7 mouse cellular contexts compared by ENCODE assay signal in genomic region chr11:52764894-52765677, GRCm38 (mm10). TPM values are rescaled to one million over a fixed set of nuclear protein-coding genes. Genes with fewer than 3 reads are reported as not detected.
DNase-seq lines count a peak whose midpoint lies in the region; ATAC-seq and TF ChIP-seq lines count a peak whose summit lies in the region.

No protein-coding gene starts in this region.

- no peak for ATAC-seq in limb, embryonic 15.5 days (ENCODE audit: insufficient number of reproducible peaks, low FRiP score, low TSS enrichment, low read depth)
- no peak for ATAC-seq in erythroblast, adult 5-6 weeks (replicated peaks; ENCODE audit: low FRiP score, poor library complexity, severe bottlenecking)

- no peak for TF ChIP-seq POLR2A in cortical plate, adult 2 months (IDR thresholded peaks at IDR 0.05; ENCODE audit: extremely low read depth, insufficient read depth, low read length)

- TF ChIP-seq CTCF in cortical plate, adult 2 months (IDR thresholded peaks at IDR 0.05; ENCODE audit: extremely low read depth, insufficient read depth, low read length) = no peak

- H3K4me1 ChIP-seq in cortical plate, adult 2 months (ENCODE audit: control insufficient read depth, insufficient read depth, low read length) = peaks cover 3% of the 10 kb centered on the region
- peaks cover 19% of the 10 kb centered on the region for H3K4me1 ChIP-seq in limb, embryonic 15.5 days

- peak; percentile 23 to 25 for DNase-seq in layer of hippocampus, postnatal 36 days
- no peak for DNase-seq in layer of hippocampus, adult 9-11 months
- peak; percentile 34 to 38 for DNase-seq in frontal cortex, postnatal 36 days (ENCODE audit: low spot score in 2 of 2)
- peak; percentile 51 for DNase-seq in retina, postnatal 1 day

- peak overlapping the region; percentile 99 for H3K4me2 ChIP-seq in limb, embryonic 15.5 days

- WGBS in limb, embryonic 15.5 days = under 1% methylated on average over 53 of the region's 53 CpGs

- H3K27ac ChIP-seq in cortical plate, adult 2 months (ENCODE audit: insufficient read depth, low read length) = peak overlapping the region; percentile 93
- H3K27ac ChIP-seq in limb, embryonic 15.5 days = no peak overlapping the region

- peak overlapping the region; percentile 72 for H3K4me3 ChIP-seq in cortical plate, adult 2 months (ENCODE audit: insufficient read depth, low read length)
- H3K4me3 ChIP-seq in limb, embryonic 15.5 days = peak overlapping the region; percentile 47

- H3K27me3 ChIP-seq in limb, embryonic 15.5 days = peaks cover 68% of the 10 kb centered on the region

- H3K36me3 ChIP-seq in limb, embryonic 15.5 days = no peaks in the 10 kb centered on the region

- H3K9me3 ChIP-seq in limb, embryonic 15.5 days = no peaks in the 10 kb centered on the region

- H3K9ac ChIP-seq in limb, embryonic 15.5 days = peak overlapping the region; percentile 37

RNA-seq across cellular contexts. Expression of gene Fstl4, which starts 0.7 kb away (rescaled TPM):
- 10 to 100 TPM; 13.3 to 14.1 TPM for total RNA-seq in layer of hippocampus, postnatal 36 days (2021)
- 9.9 and 10.1 TPM in 2 replicates for polyA plus RNA-seq in cortical plate, adult 2 months (2012; rRNA removed)
- polyA plus RNA-seq in limb, embryonic 15.5 days (2015; fragmentation: Nextera tagmentation; extraction: Ambion mirVana) = 2.6 and 2.8 TPM in 2 replicates
- total RNA-seq in erythroblast, adult 5-6 weeks (2015; ENCODE audit: low replicate concordance) = not detected in 2 replicates
- not detected in 2 replicates for total RNA-seq in erythroblast, adult 5-6 weeks (2017; ENCODE audit: low replicate concordance)

Comparison
In these comparisons a context has a peak if more than half of its experiments do, and no peak if none do; other contexts are left out.
1. RNA of gene Fstl4, which starts 0.7 kb away (total RNA-seq): 13.3 to 14.1 TPM in layer of hippocampus, postnatal 36 days; not detected in erythroblast, adult 5-6 weeks; every median in the first group is over 10 times any median in the second.